Mouse (Mus musculus) heart, postnatal 0 days (tissue): Measurements from ENCODE around the gene Mbnl2. TPM values are rescaled to one million over a fixed set of nuclear protein-coding genes. Genes with fewer than 3 reads are reported as not detected.

Source experiments
- ATAC-seq: fragments of 200-750 bp; cut with Nextera tagmentation; 2 replicates; pipeline ENCODE4 v1.8.0; 2017; ENCODE audit warnings: low read depth, moderate number of reproducible peaks, moderate library complexity; ENCODE audit not compliant: insufficient read depth
- DNase-seq: peaks from one replicate; pipeline ENCODE4 v3.0.0-alpha.2; 2016; ENCODE audit warnings: low spot score
- H3K27ac ChIP-seq: fragments of 300-500 bp; sonication (generic); 2 replicates; pipeline ENCODE4 v1.5.1; 2014; ENCODE audit warnings: low read depth, mild to moderate bottlenecking
- H3K27me3 ChIP-seq: fragments of 300-500 bp; sonication (generic); 2 replicates; pipeline ENCODE4 v1.6.1; 2014; ENCODE audit warnings: low read length, mixed read lengths; ENCODE audit not compliant: control insufficient read depth, insufficient read depth
- H3K36me3 ChIP-seq: fragments of 300-500 bp; sonication (generic); replicated peaks from 2 replicates; pipeline ENCODE4 v1.6.1; 2014; ENCODE audit warnings: low read length, mixed read lengths; ENCODE audit not compliant: control insufficient read depth, insufficient read depth
- H3K4me1 ChIP-seq: fragments of 300-500 bp; sonication (generic); 2 replicates; pipeline ENCODE4 v1.6.1; 2014; ENCODE audit warnings: antibody characterized with exemption; ENCODE audit not compliant: control insufficient read depth, insufficient read depth
- H3K4me2 ChIP-seq: fragments of 300-500 bp; sonication (generic); 2 replicates; pipeline ENCODE4 v1.6.1; 2014; ENCODE audit warnings: low read depth, mild to moderate bottlenecking, low read length, moderate library complexity
- H3K4me3 ChIP-seq: fragments of 300-500 bp; sonication (generic); 2 replicates; pipeline ENCODE4 v1.5.1; 2014; ENCODE audit warnings: low read depth, low read length
- H3K9ac ChIP-seq: fragments of 300-500 bp; sonication (generic); replicated peaks from 2 replicates; pipeline ENCODE4 v1.6.1; 2014; ENCODE audit warnings: low read depth, low read length, mixed read lengths
- H3K9me3 ChIP-seq: fragments of 300-500 bp; sonication (generic); replicated peaks from 2 replicates; pipeline ENCODE4 v1.6.1; 2016; ENCODE audit warnings: low read length; ENCODE audit not compliant: control insufficient read depth
- CTCF ChIP-seq: IDR thresholded peaks from 2 replicates; pipeline ENCODE4 v1.5.1; 2016; ENCODE audit warnings: antibody characterized with exemption, control low read depth, low read depth
- EP300 ChIP-seq: IDR thresholded peaks from 2 replicates; pipeline ENCODE4 v1.6.1; 2016; ENCODE audit warnings: antibody characterized with exemption, low read depth
- WGBS: fragments of 180-500 bp; shearing (Covaris S2); extraction: QIAGEN DNeasy Blood & Tissue Kit; methylation state at CpG from one replicate; pipeline ENCODE4 v1.1.7; 2014; 5-methylcytosine and 5-hydroxymethylcytosine counted together
- polyA plus RNA-seq: library from polyadenylated mRNA; unstranded; fragments of >200 nt; fragmentation: Nextera tagmentation; extraction: Ambion mirVana; gene quantifications from 2 replicates; pipeline ENCODE4 v1.2.1, GENCODE M21; 2015
- total RNA-seq: library from RNA; depleted of rRNA; stranded (reverse); fragments of >200 nt; gene quantifications from 2 replicates; pipeline ENCODE4 v1.2.3, GENCODE M21; 2014; ENCODE audit warnings: low replicate concordance

Gene Mbnl2
- total and polyA plus RNA-seq, 2 experiments from 2014 or later = 137 to 288 TPM

DNA sequence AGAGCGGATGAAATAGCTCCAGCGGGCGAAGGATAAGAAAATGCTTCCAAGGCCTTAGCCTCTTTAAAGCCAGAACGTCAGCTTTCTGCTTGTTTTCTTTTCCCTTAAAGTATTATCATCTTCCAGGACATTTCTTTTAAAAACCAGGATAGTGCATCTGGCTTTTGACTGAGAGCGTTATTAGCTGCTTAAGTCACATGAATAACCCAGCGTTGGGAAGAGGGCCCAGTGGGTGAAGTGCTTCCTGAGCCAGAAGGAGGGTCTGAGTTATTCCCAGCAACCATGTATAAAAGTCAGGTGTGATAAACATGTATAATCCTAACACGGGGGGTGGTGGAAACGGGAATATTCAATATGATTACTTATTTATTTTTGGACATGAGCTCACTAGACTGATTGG, 61.4 kb downstream of the Mbnl2 start:
- ATAC-seq (peak; percentile 46; the same call in 1 of the 2 replicates), DNase-seq (no peak)
- H3K4me3 ChIP-seq = no peak overlapping the region
- H3K27me3 ChIP-seq = no peaks in the 10 kb centered on the region
- 38% methylated on average over 8 of the region's 8 CpGs for WGBS
- H3K9me3 ChIP-seq = no peaks in the 10 kb centered on the region
- 0 out of 2 replicates have a peak, but pooled peaks cover 7% of the 10 kb centered on the region for H3K36me3 ChIP-seq
- TF ChIP-seq EP300 = no peak
- peak overlapping the region; percentile 1; the same call in 1 of the 2 replicates for H3K9ac ChIP-seq
- peak overlapping the region; percentile 7 for H3K4me2 ChIP-seq
- H3K4me1 ChIP-seq = peaks cover 51% of the 10 kb centered on the region
- H3K27ac ChIP-seq = peak overlapping the region; percentile 84

DNA sequence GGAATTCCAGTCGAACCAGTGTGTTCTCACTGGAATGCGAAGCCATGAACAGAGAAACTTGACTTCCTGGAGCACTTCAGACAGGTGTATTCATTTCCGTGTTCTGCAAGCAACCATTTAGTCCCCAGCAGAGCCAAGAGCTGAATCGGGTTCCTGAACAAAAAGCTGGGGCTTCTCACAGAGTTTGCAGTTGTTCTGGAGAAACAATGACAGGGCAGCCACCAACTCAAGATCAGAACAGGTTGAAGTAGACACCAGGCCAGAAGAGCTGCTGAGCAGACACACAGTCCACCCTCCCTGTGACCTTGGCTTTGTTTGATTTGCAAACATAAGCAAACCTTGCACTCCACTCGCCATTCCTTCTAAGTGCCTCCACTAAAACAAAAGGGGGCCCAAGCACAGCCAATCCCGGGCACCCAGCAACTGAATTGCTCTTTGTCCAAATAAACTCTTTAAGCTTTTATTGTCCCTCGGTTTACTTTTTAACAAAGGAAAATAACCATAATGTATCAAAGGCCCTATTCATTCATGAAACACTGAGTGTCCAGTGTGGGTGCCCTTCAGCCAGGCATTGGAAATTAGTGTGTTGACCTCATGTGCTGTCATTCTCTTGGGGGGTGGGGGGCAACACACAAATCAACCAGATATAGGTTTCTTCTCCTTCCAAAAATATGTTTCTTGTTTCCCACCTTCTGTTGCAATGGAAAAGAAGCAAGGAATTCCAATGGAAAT, 62.4 kb downstream of the Mbnl2 start:
- TF ChIP-seq CTCF (no peak), EP300 (no peak)
- no peaks in the 10 kb centered on the region for H3K9me3 ChIP-seq
- H3K4me3 ChIP-seq = no peak overlapping the region
- H3K9ac ChIP-seq = no peak overlapping the region
- 61% methylated on average over 7 of the region's 7 CpGs for WGBS
- H3K27ac ChIP-seq = peak overlapping the region; percentile 84
- no peak for ATAC-seq
- H3K4me2 ChIP-seq = no peak overlapping the region
- no peaks in the 10 kb centered on the region for H3K27me3 ChIP-seq
- H3K36me3 ChIP-seq = 0 out of 2 replicates have a peak, but pooled peaks cover 7% of the 10 kb centered on the region
- H3K4me1 ChIP-seq = peaks cover 57% of the 10 kb centered on the region
- DNase-seq = no peak

DNA sequence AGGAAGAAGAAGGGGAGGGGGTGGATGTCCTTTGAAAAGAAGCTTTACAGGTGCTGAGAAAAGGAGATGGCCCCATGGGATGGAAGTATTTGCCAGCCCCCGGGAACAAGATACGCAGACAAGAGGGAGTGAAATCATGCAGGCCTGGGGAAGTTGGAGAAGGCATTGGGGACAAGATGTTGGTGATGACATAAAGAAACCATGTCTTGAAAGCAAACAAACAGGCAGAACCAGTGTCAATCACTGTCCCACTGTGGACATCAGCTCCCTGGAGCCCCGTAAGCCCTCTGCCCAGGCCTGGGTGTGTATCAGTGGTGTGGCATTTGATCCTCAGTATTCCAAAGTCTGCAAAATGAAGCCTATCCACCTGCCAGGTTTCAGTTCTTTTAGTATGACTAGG, 63.2 kb downstream of the Mbnl2 start:
- 66% methylated on average over 3 of the region's 3 CpGs for WGBS
- Histone ChIP-seq H3K9me3 (no peaks in the 10 kb centered on the region), H3K27ac (0 out of 2 replicates have a peak overlapping the region, but pooled peaks have one; percentile 6), H3K36me3 (0 out of 2 replicates have a peak, but pooled peaks cover 7% of the 10 kb centered on the region), H3K4me2 (no peak overlapping the region), H3K27me3 (no peaks in the 10 kb centered on the region), H3K9ac (no peak overlapping the region), H3K4me1 (peaks cover 57% of the 10 kb centered on the region), H3K4me3 (no peak overlapping the region)
- DNase-seq = no peak
- TF ChIP-seq EP300 = no peak
- no peak for TF ChIP-seq CTCF
- ATAC-seq = no peak

DNA sequence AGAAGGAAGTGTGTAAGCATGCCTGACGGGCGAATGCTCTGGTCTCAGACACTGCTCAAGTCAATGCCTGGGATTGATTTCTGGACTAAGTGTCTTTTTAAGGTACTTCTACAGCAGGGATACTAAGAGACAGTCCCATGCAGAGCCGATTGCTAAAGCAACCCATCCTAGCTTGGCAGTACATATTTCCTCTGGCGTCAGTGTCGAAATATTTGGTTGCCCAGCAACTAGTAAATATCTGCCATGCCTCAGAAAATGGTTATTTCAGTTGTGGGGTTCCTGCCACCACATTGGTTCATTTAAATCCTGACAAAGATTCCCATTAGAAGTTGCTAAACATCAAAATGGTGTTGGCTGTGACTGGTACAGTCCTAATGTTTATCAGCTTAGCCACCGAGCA, 66.4 kb downstream of the Mbnl2 start:
- Histone ChIP-seq H3K9me3 (0 out of 2 replicates have a peak, but pooled peaks cover 5% of the 10 kb centered on the region), H3K4me2 (no peak overlapping the region), H3K27me3 (no peaks in the 10 kb centered on the region), H3K9ac (no peak overlapping the region), H3K27ac (0 out of 2 replicates have a peak overlapping the region, but pooled peaks have one; percentile 17), H3K36me3 (peaks cover 11% of the 10 kb centered on the region), H3K4me1 (peaks cover 36% of the 10 kb centered on the region), H3K4me3 (no peak overlapping the region)
- DNase-seq (no peak), ATAC-seq (peak; percentile 39; the same call in 1 of the 2 replicates)
- TF ChIP-seq CTCF (no peak), EP300 (no peak)
- WGBS = 53% methylated on average over 6 of the region's 6 CpGs

DNA sequence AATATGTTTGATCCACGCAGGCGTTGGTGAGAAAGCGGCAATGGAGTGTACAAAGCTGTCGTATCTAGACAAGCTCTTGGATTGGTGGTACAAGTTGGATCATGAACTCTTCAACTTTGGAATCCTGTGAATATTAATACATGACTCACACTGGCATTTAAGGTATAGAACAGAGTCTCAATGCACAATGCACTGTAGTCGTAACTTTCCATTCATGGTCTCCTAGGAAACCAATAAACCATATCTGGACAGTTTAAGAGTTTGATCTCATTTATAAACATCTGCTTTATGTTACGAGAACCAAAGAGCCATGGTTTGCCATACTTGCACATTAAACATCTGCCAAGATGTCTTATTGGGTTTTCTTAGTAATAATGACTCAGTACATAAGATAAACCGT, 66.9 kb downstream of the Mbnl2 start:
- ATAC-seq (no peak), DNase-seq (no peak)
- Histone ChIP-seq H3K9ac (no peak overlapping the region), H3K9me3 (peaks cover 5% of the 10 kb centered on the region; the same call in 1 of the 2 replicates), H3K4me2 (no peak overlapping the region), H3K4me3 (no peak overlapping the region), H3K36me3 (peaks cover 13% of the 10 kb centered on the region), H3K27ac (no peak overlapping the region), H3K4me1 (peaks cover 32% of the 10 kb centered on the region), H3K27me3 (no peaks in the 10 kb centered on the region)
- TF ChIP-seq EP300 (no peak), CTCF (no peak)
- WGBS = 87% methylated on average over 7 of the region's 7 CpGs

DNA sequence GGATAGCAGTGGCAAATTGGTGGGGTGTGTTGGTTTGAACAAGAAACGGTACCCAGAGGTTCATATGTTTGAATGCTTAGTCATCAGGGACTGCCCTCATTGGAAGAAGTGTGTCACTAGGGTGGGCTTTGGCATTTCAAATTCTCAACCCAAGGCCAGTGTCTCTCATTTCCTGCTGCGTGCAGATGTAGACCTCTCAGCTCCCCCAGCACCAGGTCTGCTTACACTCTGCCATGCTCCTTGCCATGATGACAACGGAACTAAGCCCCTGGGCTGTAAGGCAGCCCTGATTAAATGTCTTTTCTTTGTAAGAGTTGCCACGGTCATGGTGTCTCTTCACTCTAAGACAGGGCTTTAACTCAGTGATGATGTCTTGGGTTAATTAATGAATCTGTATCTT, 69.2 kb downstream of the Mbnl2 start:
- Histone ChIP-seq H3K4me2 (no peak overlapping the region), H3K9ac (no peak overlapping the region), H3K36me3 (peaks cover 13% of the 10 kb centered on the region), H3K4me3 (no peak overlapping the region), H3K27ac (no peak overlapping the region), H3K4me1 (peaks cover 34% of the 10 kb centered on the region), H3K27me3 (no peaks in the 10 kb centered on the region), H3K9me3 (peaks cover 5% of the 10 kb centered on the region; the same call in 1 of the 2 replicates)
- ATAC-seq = no peak
- no peak for DNase-seq
- TF ChIP-seq EP300 = no peak
- TF ChIP-seq CTCF = no peak
- 88% methylated on average over 4 of the region's 4 CpGs for WGBS
